Mouse (Mus musculus) gastrocnemius, postnatal 4 days (tissue): Measurements from ENCODE around the gene Tmed1. TPM values are rescaled to one million over a fixed set of nuclear protein-coding genes. Genes with fewer than 3 reads are reported as not detected.
"Not testable (repeated sequence)": the region's sequence is repeated elsewhere in the genome, so short reads cannot be mapped to it uniquely, and the experiment has no call there.

ENCODE experiments used
- DNase-seq, 2 experiments: peaks; one replicate each; pipeline ENCODE4 v3.0.0; 2021 to 2022; ENCODE audit warnings: low spot score in 2 of 2, mixed read lengths in 2 of 2
- long read RNA-seq, 2 experiments: library from polyadenylated mRNA; stranded (forward); transcript quantifications; one replicate each; pipeline ENCODE4 v2.0.0; 2021
- total RNA-seq, 2 experiments: library from RNA; stranded (reverse); gene quantifications; 2 replicates each; pipeline ENCODE4 v1.2.3; 2021

The Tmed1 gene
- total RNA-seq, result 10 to 100 TPM; 38.3 to 40.6 TPM
- long read RNA-seq, experiment 1, transcript Tmed1-203 (3 exons, 1,454 nt), result minor isoform, 5 of 117 reads
- long read RNA-seq, experiment 1, transcript Tmed1-201 (4 exons, 1,378 nt), result major isoform, 105 of 117 reads
- long read RNA-seq, experiment 1, partial matches to known transcripts, result 2 of 117 reads
- long read RNA-seq, experiment 1, other reads (novel, unspliced or antisense), result 1 of 117 reads
- long read RNA-seq, experiment 2, transcript Tmed1-201 (4 exons, 1,378 nt), result major isoform, 83 of 92 reads
- long read RNA-seq, experiment 2, partial matches to known transcripts, result 2 of 92 reads
- long read RNA-seq, experiment 2, other reads (novel, unspliced or antisense), result 0 of 92 reads

GRCm38 (mm10) chr9:21509772-21510688 lies at the start of gene Tmed1:
Gene Tmed1, minus strand, starts transcription at chr9:21510252.
- DNase-seq, result peak; percentile 89 to 93

GRCm38 (mm10) chr9:21559151-21559550 lies 49.1 kb upstream of the Tmed1 start:
- no peak for DNase-seq

- DNase-seq, result no peak
These were observed 48.3 kb upstream of the Tmed1 start for GRCm38 (mm10) chr9:21558366-21558765.

- no peak for DNase-seq
These were observed 47.5 kb upstream of the Tmed1 start for GRCm38 (mm10) chr9:21557556-21557955.

- DNase-seq, result no peak
These were observed 46.9 kb upstream of the Tmed1 start for GRCm38 (mm10) chr9:21556996-21557395.

GRCm38 (mm10) chr9:21555198-21555742 lies 45.2 kb upstream of the Tmed1 start:
- DNase-seq, result no peak

- DNase-seq, result no peak
These were observed 43.7 kb upstream of the Tmed1 start for GRCm38 (mm10) chr9:21553607-21554273.

- no peak for DNase-seq
These were observed 41.0 kb upstream of the Tmed1 start for GRCm38 (mm10) chr9:21551049-21551448.

- DNase-seq, result peak; percentile 29 to 45
These were observed 37.3 kb upstream of the Tmed1 start for GRCm38 (mm10) chr9:21547075-21547941.

GRCm38 (mm10) chr9:21546789-21547074 lies 36.7 kb upstream of the Tmed1 start, which contains the start of gene Carm1:
Gene Carm1, plus strand, starts transcription at chr9:21546894.
- no peak for DNase-seq

GRCm38 (mm10) chr9:21545916-21546788 lies 36.1 kb upstream of the Tmed1 start:
- DNase-seq, result peak; percentile 97 to 100

- DNase-seq, result peak in 1 of 2 experiments; percentile 30
These were observed 35.4 kb upstream of the Tmed1 start for GRCm38 (mm10) chr9:21545351-21545915.

GRCm38 (mm10) chr9:21542001-21542400 lies 31.9 kb upstream of the Tmed1 start:
- DNase-seq, result not testable (repeated sequence)

- no peak for DNase-seq
These were observed 30.1 kb upstream of the Tmed1 start for GRCm38 (mm10) chr9:21539981-21540753.

- no peak for DNase-seq
These were observed 27.0 kb upstream of the Tmed1 start for GRCm38 (mm10) chr9:21537009-21537408.

- DNase-seq, result no peak
These were observed 26.4 kb upstream of the Tmed1 start for GRCm38 (mm10) chr9:21536501-21536900.

- no peak for DNase-seq
These were observed 17.9 kb upstream of the Tmed1 start for GRCm38 (mm10) chr9:21527917-21528324.

- DNase-seq, result no peak
These were observed 17.2 kb upstream of the Tmed1 start for GRCm38 (mm10) chr9:21527100-21527801.
